Mouse (Mus musculus) G1E (cell line): ENCODE results near the gene Lyrm4. TPM values are rescaled to one million over a fixed set of nuclear protein-coding genes. Genes with fewer than 3 reads are reported as not detected.

Experiments
- ATAC-seq: 2 replicates; pipeline ENCODE4 v1.8.0; 2016; ENCODE audit warnings: mild to moderate bottlenecking; ENCODE audit not compliant: insufficient number of reproducible peaks, poor library complexity, low FRiP score, severe bottlenecking; ENCODE audit errors: extremely low read depth
- DNase-seq: peaks from one replicate; pipeline ENCODE4 v3.0.0; 2012; ENCODE audit warnings: low spot score
- H3K27me3 ChIP-seq: 2 replicates; pipeline ENCODE4 v1.6.1; 2012; ENCODE audit warnings: mild to moderate bottlenecking, low read length, inconsistent platforms; ENCODE audit not compliant: insufficient read depth
- H3K36me3 ChIP-seq: replicated peaks from 2 replicates; pipeline ENCODE3; 2012; ENCODE audit warnings: mild to moderate bottlenecking, inconsistent platforms
- H3K4me1 ChIP-seq: 2 replicates; pipeline ENCODE4 v1.6.1; 2012; ENCODE audit warnings: low read depth, low read length, inconsistent platforms, mixed read lengths; ENCODE audit not compliant: insufficient read depth
- H3K4me3 ChIP-seq: 2 replicates; pipeline ENCODE4 v1.5.1; 2012; ENCODE audit warnings: low read depth, mild to moderate bottlenecking, inconsistent platforms, low read length, moderate library complexity, mixed read lengths
- H3K9me3 ChIP-seq: replicated peaks from 2 replicates; pipeline ENCODE4 v1.6.1; 2012; ENCODE audit warnings: inconsistent platforms
- CTCF ChIP-seq: IDR thresholded peaks from 2 replicates; pipeline ENCODE4 v1.5.1; 2012; ENCODE audit warnings: low read depth, low read length, inconsistent platforms, mixed read lengths
- GATA1 ChIP-seq: IDR thresholded peaks from 2 replicates; pipeline ENCODE4 v1.6.1; 2012; ENCODE audit warnings: borderline replicate concordance, low read length, inconsistent platforms, mixed read lengths
- GATA2 ChIP-seq: IDR thresholded peaks from 2 replicates; pipeline ENCODE4 v1.6.1; 2012; ENCODE audit warnings: low read depth, low read length, inconsistent platforms, borderline replicate concordance
- POLR2AphosphoS5 ChIP-seq: IDR thresholded peaks from 2 replicates; pipeline ENCODE4 v1.6.1; 2012; ENCODE audit warnings: low read depth, low read length, inconsistent platforms; ENCODE audit not compliant: insufficient replicate concordance
- TAL1 ChIP-seq: conservative IDR thresholded peaks from 2 replicates; pipeline ENCODE4 v1.6.1; 2012; ENCODE audit warnings: low read depth, low read length, inconsistent platforms, mixed read lengths
- polyA plus RNA-seq: library from polyadenylated mRNA; stranded (reverse); fragments of >175 nt; gene quantifications from 2 replicates; pipeline ENCODE4 v1.2.3, GENCODE M21; 2012
- total RNA-seq, 2 experiments: library from RNA; stranded (forward) in 1 of 2; stranded (reverse) in 1 of 2; fragments of 200-1000 nt in 1 of 2; fragments of >200 nt in 1 of 2; fragmentation: Nextera tagmentation in 1 of 2; gene quantifications; 2 replicates each; pipeline ENCODE4 v1.2.3; 2014 to 2017

Lyrm4 gene
- total and polyA plus RNA-seq, 3 experiments = 4.9 to 32.4 (median 21.4) TPM

GRCm38 (mm10) chr13:35947354-35948000 is 169.8 kb downstream of the Lyrm4 start:
- Histone ChIP-seq H3K4me1 (no peaks in the 10 kb centered on the region; the same call in 1 of the 2 replicates), H3K27me3 (peaks cover 31% of the 10 kb centered on the region), H3K36me3 (no peaks in the 10 kb centered on the region), H3K9me3 (no peaks in the 10 kb centered on the region), H3K4me3 (no peak overlapping the region)
- DNase-seq = peak; percentile 41
- TF ChIP-seq CTCF (peak; percentile 79), GATA1 (no peak)
- no peak for ATAC-seq

DNA sequence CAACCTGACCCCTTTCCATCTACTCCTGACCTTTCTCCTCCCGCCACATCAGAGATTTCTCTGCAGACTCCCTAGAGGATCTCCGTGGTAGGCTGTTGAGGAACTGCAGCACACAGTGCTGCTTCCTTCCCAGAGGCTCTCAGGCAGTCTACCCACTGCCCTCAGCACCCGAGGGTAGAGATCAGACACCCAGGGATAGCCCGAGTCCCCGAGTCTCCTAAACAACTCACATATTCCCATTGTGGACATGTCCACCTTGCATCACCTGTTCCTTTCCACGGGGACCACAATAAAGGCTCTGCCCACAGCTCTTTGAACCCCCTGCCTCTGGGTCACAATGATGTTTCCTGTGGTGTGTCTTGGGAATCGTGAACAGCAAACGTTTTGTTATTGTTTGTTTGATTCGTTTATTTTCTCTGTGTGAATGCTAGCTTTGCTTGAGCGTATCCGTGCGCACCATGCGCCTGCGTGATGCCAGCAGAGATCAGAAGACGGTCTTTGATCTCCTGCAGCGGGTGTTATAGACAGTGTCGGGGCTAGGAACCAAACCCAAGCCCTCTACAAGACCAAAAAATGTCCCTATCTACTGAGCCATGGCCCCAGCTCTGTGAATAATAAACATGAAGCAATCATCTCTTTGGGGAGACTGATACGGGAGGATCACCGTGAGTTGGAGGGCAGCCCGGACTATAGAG is 170.5 kb downstream of the Lyrm4 start:
- TF ChIP-seq GATA2 (no peak), POLR2AphosphoS5 (no peak), CTCF (no peak), TAL1 (no peak), GATA1 (no peak)
- Histone ChIP-seq H3K36me3 (no peaks in the 10 kb centered on the region), H3K9me3 (no peaks in the 10 kb centered on the region), H3K4me3 (no peak overlapping the region), H3K4me1 (no peaks in the 10 kb centered on the region; the same call in 1 of the 2 replicates), H3K27me3 (peaks cover 33% of the 10 kb centered on the region)
- DNase-seq = no peak
- ATAC-seq = no peak

DNA sequence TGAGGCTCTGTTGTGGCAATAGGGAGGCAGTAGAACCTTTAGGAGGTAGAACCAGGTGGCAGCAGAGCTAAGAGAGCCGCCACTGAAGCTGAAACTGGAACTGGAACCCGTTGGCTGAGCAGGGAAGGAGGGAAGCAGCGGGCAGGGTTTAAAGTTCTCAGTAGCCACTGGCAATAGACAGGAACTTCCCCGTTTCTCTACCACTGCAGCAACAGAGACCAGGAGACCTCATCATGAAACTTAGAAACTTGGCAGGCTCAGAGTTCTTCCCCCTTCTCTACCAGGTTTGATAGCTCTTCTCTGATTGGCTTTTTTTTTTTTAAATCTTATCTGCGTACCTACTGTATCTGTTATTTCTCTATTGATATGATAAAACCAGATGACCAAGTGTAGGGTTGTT is 176.4 kb downstream of the Lyrm4 start:
- TF ChIP-seq CTCF (no peak), POLR2AphosphoS5 (no peak), TAL1 (no peak), GATA2 (no peak), GATA1 (no peak)
- Histone ChIP-seq H3K4me3 (no peak overlapping the region), H3K36me3 (no peaks in the 10 kb centered on the region), H3K27me3 (peaks cover 37% of the 10 kb centered on the region), H3K9me3 (no peaks in the 10 kb centered on the region), H3K4me1 (no peaks in the 10 kb centered on the region; the same call in 1 of the 2 replicates)
- DNase-seq (no peak), ATAC-seq (no peak)

- H3K27me3 ChIP-seq = peaks cover 34% of the 10 kb centered on the region
- H3K4me3 ChIP-seq = no peak overlapping the region
- no peaks in the 10 kb centered on the region for H3K9me3 ChIP-seq
- no peaks in the 10 kb centered on the region for H3K36me3 ChIP-seq
- TF ChIP-seq GATA2 (no peak), POLR2AphosphoS5 (no peak), TAL1 (no peak), GATA1 (no peak), CTCF (no peak)
- H3K4me1 ChIP-seq = no peaks in the 10 kb centered on the region
- DNase-seq (no peak), ATAC-seq (no peak)
Measured at GRCm38 (mm10) chr13:35939871-35940665, 177.3 kb downstream of the Lyrm4 start.

DNA sequence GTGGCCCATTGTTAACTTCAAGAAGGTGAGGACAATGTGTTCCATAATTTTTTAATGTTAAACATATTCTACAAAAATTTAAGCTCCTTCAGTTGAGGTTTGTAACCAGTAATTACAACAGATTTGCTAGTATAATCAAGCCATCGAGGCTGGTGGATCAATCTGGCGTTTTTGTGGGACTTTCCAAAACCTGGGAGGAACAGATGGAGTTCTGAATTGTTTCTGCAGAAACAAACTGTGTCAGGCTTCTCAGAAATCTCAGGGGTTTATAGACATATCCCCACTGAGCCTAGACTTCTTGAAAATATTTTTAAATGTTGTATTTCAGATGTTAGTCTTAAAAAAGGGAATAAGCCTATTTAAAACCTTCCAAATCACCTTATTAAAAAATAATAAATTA is 179.3 kb downstream of the Lyrm4 start:
- no peak for TF ChIP-seq POLR2AphosphoS5
- TF ChIP-seq TAL1 = no peak
- TF ChIP-seq GATA1 = no peak
- TF ChIP-seq CTCF = no peak
- TF ChIP-seq GATA2 = no peak
- H3K36me3 ChIP-seq = no peaks in the 10 kb centered on the region
- ATAC-seq = no peak
- H3K9me3 ChIP-seq = 0 out of 2 replicates have a peak, but pooled peaks cover 2% of the 10 kb centered on the region
- no peaks in the 10 kb centered on the region for H3K4me1 ChIP-seq
- H3K27me3 ChIP-seq = peaks cover 26% of the 10 kb centered on the region
- DNase-seq = no peak
- H3K4me3 ChIP-seq = no peak overlapping the region

Other genes starting within 250 kb of the Lyrm4 start
- 11.4 and 17.8 TPM in 2 replicates for gene Rpp40, start 211.2 kb downstream of the Lyrm4 start, total RNA-seq (2014; fragmentation: Nextera tagmentation)
- gene Rpp40, start 211.2 kb downstream of the Lyrm4 start, total RNA-seq (2017) = 13.6 and 15.3 TPM in 2 replicates
- 13.2 and 14.3 TPM in 2 replicates for gene Rpp40, start 211.2 kb downstream of the Lyrm4 start, polyA plus RNA-seq
- not detected in 2 replicates for gene Ppp1r3g, start 158.7 kb downstream of the Lyrm4 start, total RNA-seq (2014; fragmentation: Nextera tagmentation)
- 0.05 and 0.81 TPM in 2 replicates for gene Ppp1r3g, start 158.7 kb downstream of the Lyrm4 start, total RNA-seq (2017)
- gene Ppp1r3g, start 158.7 kb downstream of the Lyrm4 start, polyA plus RNA-seq = 0.10 and 0.11 TPM in 2 replicates
- gene Fars2, start 114 bp downstream of the Lyrm4 start, total RNA-seq (2014; fragmentation: Nextera tagmentation) = 30.8 and 57.6 TPM in 2 replicates
- 54.6 and 55.0 TPM in 2 replicates for gene Fars2, start 114 bp downstream of the Lyrm4 start, total RNA-seq (2017)
- 32.0 and 35.9 TPM in 2 replicates for gene Fars2, start 114 bp downstream of the Lyrm4 start, polyA plus RNA-seq